In genomic region chr1:51617502-51618251, GRCm38 (mm10) we compare ENCODE assay signal across 13 mouse cellular contexts.
DNase-seq lines count a peak whose midpoint lies in the region; ATAC-seq lines count a peak whose summit lies in the region.
"Had no signal": no experiment of that assay in that cellular context is flagged by ENCODE, and none has a peak within 500 bp of the region (broad histone marks: within the 10 kb centered on the region; RNA-seq: fewer than 3 reads in every experiment).

No protein-coding gene starts in this region.

- WGBS in intestine, embryonic 14.5 days, result 47% methylated on average over 13 of the region's 13 CpGs
- WGBS in intestine, embryonic 15.5 days, result 54% methylated on average over 13 of the region's 13 CpGs
- WGBS in embryonic facial prominence, embryonic 10.5 days, result 43% methylated on average over 13 of the region's 13 CpGs
- 23% methylated on average over 13 of the region's 13 CpGs for WGBS in midbrain, embryonic 14.5 days
- WGBS in heart, embryonic 10.5 days, result 67% methylated on average over 13 of the region's 13 CpGs

- no peak for ATAC-seq in intestine, embryonic 14.5 days (replicated peaks; ENCODE audit: low FRiP score, low TSS enrichment, low read depth)
- ATAC-seq in intestine, embryonic 15.5 days, result no peak
- peak; percentile 33; the same call in 1 of the 2 replicates for ATAC-seq in midbrain, embryonic 14.5 days (ENCODE audit: low FRiP score, low TSS enrichment)

- H3K27ac ChIP-seq in intestine, embryonic 14.5 days (ENCODE audit: low read depth), result no peak overlapping the region
- no peak overlapping the region for H3K27ac ChIP-seq in intestine, embryonic 15.5 days
- H3K27ac ChIP-seq in embryonic facial prominence, embryonic 10.5 days (replicated peaks), result peak overlapping the region; percentile 35; the same call in 1 of the 2 replicates
- peak overlapping the region; percentile 50 for H3K27ac ChIP-seq in midbrain, embryonic 14.5 days (replicated peaks; ENCODE audit: low read depth, low read length)
- H3K27ac ChIP-seq in heart, embryonic 10.5 days, result no peak overlapping the region
- H3K27ac ChIP-seq: lung, embryonic 15.5 days had no signal

- 0 out of 2 replicates have a peak, but pooled peaks cover 2% of the 10 kb centered on the region for H3K4me1 ChIP-seq in intestine, embryonic 14.5 days (replicated peaks; ENCODE audit: control insufficient read depth, insufficient read depth, low read length)
- H3K4me1 ChIP-seq in intestine, embryonic 15.5 days (replicated peaks), result no peaks in the 10 kb centered on the region
- H3K4me1 ChIP-seq in embryonic facial prominence, embryonic 10.5 days, result peaks cover 11% of the 10 kb centered on the region
- peaks cover 23% of the 10 kb centered on the region for H3K4me1 ChIP-seq in midbrain, embryonic 14.5 days (ENCODE audit: control insufficient read depth, insufficient read depth, low read length)
- no peaks in the 10 kb centered on the region for H3K4me1 ChIP-seq in heart, embryonic 10.5 days
- H3K4me1 ChIP-seq: lung, embryonic 15.5 days had no signal

- peak; percentile 52 for DNase-seq in intestine, embryonic 14.5 days (ENCODE audit: low spot score)
- DNase-seq in embryonic facial prominence, embryonic 10.5 days (ENCODE audit: low spot score), result no peak
- DNase-seq in kidney, adult 8-10 months, result peak; percentile 34 to 46
- peak; percentile 63 for DNase-seq in midbrain, embryonic 14.5 days
- DNase-seq in left cerebral cortex, postnatal 25 days (ENCODE audit: low spot score in 2 of 2), result no peak
- no peak for DNase-seq in adrenal gland, postnatal 14 days
- DNase-seq in heart, embryonic 10.5 days (ENCODE audit: low spot score), result no peak
- DNase-seq: B cell, adult 2 months; heart, postnatal 14 days; right cerebral cortex, adult 18-20 months; thymus, adult 2 months had no signal

- no peaks in the 10 kb centered on the region for H3K36me3 ChIP-seq in intestine, embryonic 14.5 days (ENCODE audit: control insufficient read depth, insufficient read depth, low read length)
- H3K36me3 ChIP-seq in intestine, embryonic 15.5 days, result no peaks in the 10 kb centered on the region
- H3K36me3 ChIP-seq in embryonic facial prominence, embryonic 10.5 days (replicated peaks), result no peaks in the 10 kb centered on the region
- H3K36me3 ChIP-seq in midbrain, embryonic 14.5 days (ENCODE audit: control insufficient read depth, insufficient read depth, low read length), result no peaks in the 10 kb centered on the region
- no peaks in the 10 kb centered on the region for H3K36me3 ChIP-seq in heart, embryonic 10.5 days
- H3K36me3 ChIP-seq: lung, embryonic 15.5 days had no signal

- H3K4me2 ChIP-seq in intestine, embryonic 14.5 days (ENCODE audit: low read length), result no peak overlapping the region
- no peak overlapping the region for H3K4me2 ChIP-seq in intestine, embryonic 15.5 days (replicated peaks)
- peak overlapping the region; percentile 16; the same call in 1 of the 2 replicates for H3K4me2 ChIP-seq in midbrain, embryonic 14.5 days (ENCODE audit: low read length)
- H3K4me2 ChIP-seq: lung, embryonic 15.5 days had no signal

- H3K9me3 ChIP-seq in intestine, embryonic 14.5 days (ENCODE audit: control insufficient read depth, low read length), result no peaks in the 10 kb centered on the region
- H3K9me3 ChIP-seq in intestine, embryonic 15.5 days, result no peaks in the 10 kb centered on the region
- no peaks in the 10 kb centered on the region for H3K9me3 ChIP-seq in embryonic facial prominence, embryonic 10.5 days
- H3K9me3 ChIP-seq in midbrain, embryonic 14.5 days (ENCODE audit: control insufficient read depth, low read length), result no peaks in the 10 kb centered on the region
- H3K9me3 ChIP-seq in heart, embryonic 10.5 days, result no peaks in the 10 kb centered on the region
- H3K9me3 ChIP-seq: lung, embryonic 15.5 days had no signal

- no peak overlapping the region for H3K9ac ChIP-seq in intestine, embryonic 14.5 days (ENCODE audit: low read length)
- no peak overlapping the region for H3K9ac ChIP-seq in intestine, embryonic 15.5 days
- no peak overlapping the region; the same call in 1 of the 2 replicates for H3K9ac ChIP-seq in midbrain, embryonic 14.5 days (replicated peaks; ENCODE audit: low read length)
- H3K9ac ChIP-seq: lung, embryonic 15.5 days had no signal

- H3K27me3 ChIP-seq in intestine, embryonic 14.5 days (replicated peaks; ENCODE audit: control insufficient read depth, insufficient read depth, low read length), result no peaks in the 10 kb centered on the region
- no peaks in the 10 kb centered on the region for H3K27me3 ChIP-seq in intestine, embryonic 15.5 days (replicated peaks)
- H3K27me3 ChIP-seq in embryonic facial prominence, embryonic 10.5 days (replicated peaks; ENCODE audit: low read depth, poor library complexity, severe bottlenecking), result no peaks in the 10 kb centered on the region; the same call in 1 of the 2 replicates
- no peaks in the 10 kb centered on the region for H3K27me3 ChIP-seq in midbrain, embryonic 14.5 days (ENCODE audit: control insufficient read depth, insufficient read depth, low read length)
- H3K27me3 ChIP-seq in heart, embryonic 10.5 days (ENCODE audit: insufficient read depth, poor library complexity, severe bottlenecking), result no peaks in the 10 kb centered on the region
- H3K27me3 ChIP-seq: lung, embryonic 15.5 days had no signal

- intact Hi-C loops in left cerebral cortex, postnatal 25 days (cut with DNase I), result loop anchor here (5.0 kb wide), 1 partner anchor 655 kb away; no protein-coding TSS in a partner anchor

- H3K4me3 ChIP-seq in intestine, embryonic 14.5 days (ENCODE audit: low read depth, low read length), result no peak overlapping the region
- no peak overlapping the region for H3K4me3 ChIP-seq in intestine, embryonic 15.5 days (replicated peaks)
- H3K4me3 ChIP-seq in embryonic facial prominence, embryonic 10.5 days, result no peak overlapping the region
- no peak overlapping the region for H3K4me3 ChIP-seq in midbrain, embryonic 14.5 days (replicated peaks; ENCODE audit: low read depth, low read length)
- H3K4me3 ChIP-seq in heart, embryonic 10.5 days, result no peak overlapping the region
- H3K4me3 ChIP-seq: lung, embryonic 15.5 days had no signal

Comparison
In these comparisons a context has a peak if more than half of its experiments do, and no peak if none do; other contexts are left out.
1. DNase-seq: peak in intestine, embryonic 14.5 days (single experiment), kidney, adult 8-10 months (2 of 2) and midbrain, embryonic 14.5 days (single experiment); none in embryonic facial prominence, embryonic 10.5 days (single experiment), left cerebral cortex, postnatal 25 days (0 of 2), adrenal gland, postnatal 14 days (single experiment) and heart, embryonic 10.5 days (single experiment).
2. H3K27ac ChIP-seq: peak in embryonic facial prominence, embryonic 10.5 days (single experiment) and midbrain, embryonic 14.5 days (single experiment); none in intestine, embryonic 14.5 days (single experiment), intestine, embryonic 15.5 days (single experiment) and heart, embryonic 10.5 days (single experiment).